Mouse (Mus musculus) CH12.LX (cell line): Measurements from ENCODE around the gene Epb41l2. TPM values are rescaled to one million over a fixed set of nuclear protein-coding genes. Genes with fewer than 3 reads are reported as not detected.

Source experiments
- DNase-seq: peaks from one replicate; pipeline ENCODE4 v3.0.0-alpha.2; 2013; ENCODE audit errors: extremely low read depth
- H3K27ac ChIP-seq: 2 replicates; pipeline ENCODE4 v1.5.1; 2012; ENCODE audit warnings: low read depth, mild to moderate bottlenecking, control low read depth, moderate library complexity; ENCODE audit not compliant: insufficient read depth
- H3K27me3 ChIP-seq: replicated peaks from 2 replicates; pipeline ENCODE3; 2012; ENCODE audit warnings: inconsistent platforms
- H3K36me3 ChIP-seq, 2 experiments: replicated peaks in 1 of 2; 2 replicates each; pipeline versions ENCODE3 to v1.6.1; 2012; ENCODE audit warnings: inconsistent platforms in 1 of 2, low read length in 1 of 2, mild to moderate bottlenecking in 1 of 2, mixed read lengths in 1 of 2, moderate library complexity in 1 of 2; ENCODE audit not compliant: control insufficient read depth in 1 of 2, insufficient read depth in 1 of 2
- H3K4me1 ChIP-seq, 2 experiments: 2 replicates each; pipeline ENCODE4 v1.6.1; 2012; ENCODE audit warnings: inconsistent platforms in 1 of 2, moderate library complexity in 1 of 2; ENCODE audit not compliant: insufficient read depth in 2 of 2, control insufficient read depth in 1 of 2
- H3K4me2 ChIP-seq: 2 replicates; pipeline ENCODE4 v1.6.1; 2012; ENCODE audit warnings: low read depth, mild to moderate bottlenecking, control low read depth; ENCODE audit not compliant: poor library complexity, insufficient read depth, severe bottlenecking
- H3K4me3 ChIP-seq, 3 experiments: fragments of 150-350 bp in 1 of 3; sonication (generic) in 1 of 3; replicated peaks in 1 of 3; 2 replicates each; pipeline versions ENCODE3 to v1.5.1; 2011 to 2012; ENCODE audit warnings: low read depth in 2 of 3, low read length in 2 of 3, mild to moderate bottlenecking in 2 of 3, moderate library complexity in 2 of 3, control low read depth in 1 of 3, improper control_type of control experiment in 1 of 3, inconsistent platforms in 1 of 3, mixed read lengths in 1 of 3; ENCODE audit not compliant: poor library complexity in 1 of 3
- H3K79me2 ChIP-seq: replicated peaks from 2 replicates; pipeline ENCODE4 v1.6.1; 2012; ENCODE audit warnings: mild to moderate bottlenecking, moderate library complexity; ENCODE audit not compliant: control insufficient read depth, poor library complexity, insufficient read depth, severe bottlenecking; ENCODE audit errors: extremely low read depth
- H3K9ac ChIP-seq: 2 replicates; pipeline ENCODE4 v1.6.1; 2012; ENCODE audit warnings: low read depth, mild to moderate bottlenecking, control low read depth, moderate library complexity; ENCODE audit not compliant: insufficient read depth
- H3K9me3 ChIP-seq: replicated peaks from 2 replicates; pipeline ENCODE3; 2012; ENCODE audit warnings: low read length, inconsistent platforms, mixed read lengths
- CTCF ChIP-seq, 2 experiments: IDR thresholded peaks in 1 of 2; conservative IDR thresholded peaks in 1 of 2; 2 replicates each; pipeline ENCODE4 v1.5.1; 2011 to 2012; ENCODE audit warnings: low read depth in 2 of 2, low read length in 2 of 2, improper control_type of control experiment in 1 of 2, inconsistent platforms in 1 of 2, mild to moderate bottlenecking in 1 of 2, moderate library complexity in 1 of 2
- ELF1 ChIP-seq: IDR thresholded peaks from 2 replicates; pipeline ENCODE4 v1.6.1; 2014; ENCODE audit warnings: low read depth, mild to moderate bottlenecking, inconsistent platforms, low read length, improper control_type of control experiment
- EP300 ChIP-seq: IDR thresholded peaks from 2 replicates; pipeline ENCODE4 v1.6.1; 2011; ENCODE audit warnings: low read length, improper control_type of control experiment
- ETS1 ChIP-seq: conservative IDR thresholded peaks from 2 replicates; pipeline ENCODE4 v1.6.1; 2012; ENCODE audit warnings: low read depth, mild to moderate bottlenecking, inconsistent platforms, low read length, improper control_type of control experiment, moderate library complexity
- GABPA ChIP-seq: IDR thresholded peaks from 2 replicates; pipeline ENCODE4 v1.6.1; 2012; ENCODE audit warnings: low read depth, low read length, improper control_type of control experiment, inconsistent platforms; ENCODE audit not compliant: insufficient replicate concordance
- HCFC1 ChIP-seq: IDR thresholded peaks from 2 replicates; pipeline ENCODE4 v1.6.1; 2012; ENCODE audit warnings: low read depth, mild to moderate bottlenecking, inconsistent platforms, low read length, improper control_type of control experiment
- IRF4 ChIP-seq: IDR thresholded peaks from 2 replicates; pipeline ENCODE4 v1.6.1; 2014; ENCODE audit warnings: low read depth, mild to moderate bottlenecking, inconsistent platforms, low read length, improper control_type of control experiment
- JUN ChIP-seq: IDR thresholded peaks from 2 replicates; pipeline ENCODE4 v1.6.1; 2011; ENCODE audit warnings: low read depth, mild to moderate bottlenecking, low read length, improper control_type of control experiment, moderate library complexity; ENCODE audit not compliant: insufficient read depth
- JUND ChIP-seq: conservative IDR thresholded peaks from 2 replicates; pipeline ENCODE4 v1.6.1; 2011; ENCODE audit warnings: low read depth, low read length, improper control_type of control experiment
- KAT2A ChIP-seq: IDR thresholded peaks from 2 replicates; pipeline ENCODE4 v1.6.1; 2012; ENCODE audit warnings: low read length, improper control_type of control experiment, inconsistent platforms; ENCODE audit not compliant: insufficient replicate concordance
- MAX ChIP-seq: IDR thresholded peaks from 2 replicates; pipeline ENCODE4 v1.6.1; 2011; ENCODE audit warnings: low read length, improper control_type of control experiment
- MAZ ChIP-seq: IDR thresholded peaks from 2 replicates; pipeline ENCODE4 v1.6.1; 2012; ENCODE audit warnings: low read depth, mild to moderate bottlenecking, inconsistent platforms, low read length, improper control_type of control experiment, moderate library complexity
- MEF2A ChIP-seq: IDR thresholded peaks from 2 replicates; pipeline ENCODE4 v1.6.1; 2014; ENCODE audit warnings: low read depth, mild to moderate bottlenecking, inconsistent platforms, low read length, improper control_type of control experiment, borderline replicate concordance
- MXI1 ChIP-seq: IDR thresholded peaks from 2 replicates; pipeline ENCODE4 v1.6.1; 2011; ENCODE audit warnings: mild to moderate bottlenecking, low read depth, low read length, improper control_type of control experiment
- MYC ChIP-seq: IDR thresholded peaks from 2 replicates; pipeline ENCODE4 v1.6.1; 2011; ENCODE audit warnings: low read depth, mild to moderate bottlenecking, improper control_type of control experiment, low read length
- PAX5 ChIP-seq: IDR thresholded peaks from 2 replicates; pipeline ENCODE4 v1.6.1; 2012; ENCODE audit warnings: low read length, inconsistent platforms, mixed read lengths
- POLR2A ChIP-seq: IDR thresholded peaks from 2 replicates; pipeline ENCODE4 v1.6.1; 2011; ENCODE audit warnings: low read depth, mild to moderate bottlenecking, improper control_type of control experiment, low read length
- POLR2AphosphoS2 ChIP-seq: IDR thresholded peaks from 2 replicates; pipeline ENCODE4 v1.6.1; 2011; ENCODE audit warnings: low read depth, low read length, improper control_type of control experiment
- RAD21 ChIP-seq: IDR thresholded peaks from 2 replicates; pipeline ENCODE4 v1.6.1; 2011; ENCODE audit warnings: low read depth, mild to moderate bottlenecking, low read length, improper control_type of control experiment, moderate library complexity
- RCOR1 ChIP-seq: conservative IDR thresholded peaks from 2 replicates; pipeline ENCODE4 v1.6.1; 2012; ENCODE audit warnings: low read depth, mild to moderate bottlenecking, inconsistent platforms, low read length, improper control_type of control experiment
- SMC3 ChIP-seq: IDR thresholded peaks from 2 replicates; pipeline ENCODE4 v1.6.1; 2011; ENCODE audit warnings: low read depth, low read length, improper control_type of control experiment
- TBP ChIP-seq: conservative IDR thresholded peaks from 2 replicates; pipeline ENCODE4 v1.6.1; 2011; ENCODE audit warnings: low read depth, low read length, improper control_type of control experiment
- USF2 ChIP-seq: conservative IDR thresholded peaks from 2 replicates; pipeline ENCODE4 v1.6.1; 2011; ENCODE audit warnings: low read depth, low read length, improper control_type of control experiment
- ZC3H11A ChIP-seq: IDR thresholded peaks from 2 replicates; pipeline ENCODE4 v1.6.1; 2012; ENCODE audit warnings: low read depth, mild to moderate bottlenecking, inconsistent platforms, low read length, improper control_type of control experiment
- ZMIZ1 ChIP-seq: IDR thresholded peaks from 2 replicates; pipeline ENCODE4 v1.6.1; 2012; ENCODE audit warnings: low read depth, mild to moderate bottlenecking, inconsistent platforms, low read length, improper control_type of control experiment
- ZNF384 ChIP-seq: IDR thresholded peaks from 2 replicates; pipeline ENCODE4 v1.6.1; 2012; ENCODE audit warnings: low read depth, low read length, improper control_type of control experiment, inconsistent platforms
- dilution Hi-C: fragments of 300-500 bp; cut with MboI; formaldehyde crosslinking; loops from 2 replicates; pipeline ENCODE4 v1.14.3; 2020; ENCODE audit warnings: low sequenced_read_pairs; ENCODE audit not compliant: extremely low pct_unique_long_range_greater_than_20kb, extremely low pct_ligation_motif_present
- in situ Hi-C: fragments of 300-500 bp; cut with MboI; formaldehyde crosslinking; loops from 3 replicates; pipeline ENCODE4 v1.14.3; 2019; ENCODE audit warnings: low sequenced_read_pairs, low pct_ligation_motif_present, low pct_unique_long_range_greater_than_20kb, mixed read lengths
- polyA plus RNA-seq: library from polyadenylated mRNA; unstranded; fragments of >175 nt; gene quantifications from 2 replicates; pipeline ENCODE4 v1.2.1, GENCODE M21; 2012; ENCODE audit warnings: low read depth; ENCODE audit not compliant: insufficient read length
- total RNA-seq, 2 experiments: library from RNA; depleted of rRNA; stranded (reverse); fragments of 300-350 nt in 1 of 2; fragments of >200 nt in 1 of 2; gene quantifications; 2 replicates each; pipeline ENCODE4 v1.2.3; 2012 to 2014

The Epb41l2 gene
- total and polyA plus RNA-seq, 3 experiments, result 24.3 to 71.2 (median 28.4) TPM

- TF ChIP-seq TBP (no peak), KAT2A (no peak), MAX (no peak), RCOR1 (no peak), CTCF (conservative IDR thresholded peaks at IDR 0.05 in 1 of 2, IDR thresholded peaks at IDR 0.05 in 1 of 2; ENCODE audit: low read depth in 2 of 2, low read length in 2 of 2) (no peak), SMC3 (no peak), MYC (no peak), ETS1 (no peak), IRF4 (no peak), POLR2A (no peak), HCFC1 (no peak), MEF2A (no peak), ZC3H11A (no peak), MXI1 (no peak), RAD21 (no peak), PAX5 (no peak), JUN (no peak), POLR2AphosphoS2 (no peak), ZNF384 (no peak), GABPA (no peak)
- dilution Hi-C loops (no loop called here), in situ Hi-C loops (no loop called here)
- no peaks in the 10 kb centered on the region for H3K9me3 ChIP-seq
- peaks cover 16 to 83% of the 10 kb centered on the region in 2 experiments for H3K4me1 ChIP-seq
- H3K27me3 ChIP-seq, result no peaks in the 10 kb centered on the region
- peaks cover 0 to 11% of the 10 kb centered on the region in 2 experiments for H3K36me3 ChIP-seq
- DNase-seq, result no peak
- H3K27ac ChIP-seq, result no peak overlapping the region
- H3K79me2 ChIP-seq, result no peaks in the 10 kb centered on the region
- no peak overlapping the region for H3K9ac ChIP-seq
- no peak overlapping the region for H3K4me2 ChIP-seq
- H3K4me3 ChIP-seq, result no peak overlapping the region
Observed at GRCm38 (mm10) chr10:25434358-25435044, 74.9 kb downstream of the Epb41l2 start.

GRCm38 (mm10) chr10:25436703-25437401 lies 77.3 kb downstream of the Epb41l2 start:
- H3K9me3 ChIP-seq, result no peaks in the 10 kb centered on the region
- H3K27ac ChIP-seq, result no peak overlapping the region
- H3K79me2 ChIP-seq, result no peaks in the 10 kb centered on the region
- H3K4me3 ChIP-seq, result no peak overlapping the region
- no peak overlapping the region for H3K9ac ChIP-seq
- no peak for TF ChIP-seq MAX
- TF ChIP-seq JUND, result no peak
- TF ChIP-seq MEF2A, result no peak
- no peak for TF ChIP-seq ZC3H11A
- no peak for TF ChIP-seq POLR2AphosphoS2
- no peak for TF ChIP-seq RAD21
- TF ChIP-seq USF2, result no peak
- no peak for TF ChIP-seq ZMIZ1
- no peak for TF ChIP-seq POLR2A
- no peak for TF ChIP-seq RCOR1
- no peak for TF ChIP-seq CTCF (conservative IDR thresholded peaks at IDR 0.05 in 1 of 2, IDR thresholded peaks at IDR 0.05 in 1 of 2; ENCODE audit: low read depth in 2 of 2, low read length in 2 of 2)
- no peak for TF ChIP-seq ELF1
- no peak for TF ChIP-seq EP300
- no peak for TF ChIP-seq MAZ
- no peak for TF ChIP-seq MXI1
- no peak overlapping the region for H3K4me2 ChIP-seq
- peaks cover 0 to 19% of the 10 kb centered on the region in 2 experiments for H3K36me3 ChIP-seq
- no peaks in the 10 kb centered on the region for H3K27me3 ChIP-seq
- dilution Hi-C loops, result no loop called here
- peaks cover 16 to 91% of the 10 kb centered on the region in 2 experiments for H3K4me1 ChIP-seq
- in situ Hi-C loops, result no loop called here
- DNase-seq, result no peak
